Mouse (Mus musculus): ENCODE results near the gene Vmn1r192. TPM values are rescaled to one million over a fixed set of nuclear protein-coding genes. Genes with fewer than 3 reads are reported as not detected.

Vmn1r192 gene
- polyA plus RNA-seq (2015; fragmentation: Illumina TruSeq; extraction: RNeasy Lipid Tissue Mini Kit (QIAGEN cat#74804); ENCODE audit: low read depth, low replicate concordance), result not detected

GRCm38 (mm10) chr13:22191041-22191440, at the start of gene Vmn1r192:
TSS of gene Vmn1r192 (minus strand) at chr13:22191141.

GRCm38 (mm10) chr13:22223060-22223459, 32.1 kb upstream of the Vmn1r192 start, which contains the start of gene Vmn1r193:
TSS of gene Vmn1r193 (minus strand) at chr13:22223160.

GRCm38 (mm10) chr13:22183869-22184268, 7.1 kb downstream of the Vmn1r192 start, which contains the start of gene Vmn1r191:
TSS of gene Vmn1r191 (minus strand) at chr13:22183969.

Other genes with a start within 250 kb of the Vmn1r192 start
- 5.2 TPM for gene Zfp184, start 246.0 kb downstream of the Vmn1r192 start, polyA plus RNA-seq (2015; fragmentation: Illumina TruSeq; extraction: RNeasy Lipid Tissue Mini Kit (QIAGEN cat#74804); ENCODE audit: low read depth, low replicate concordance)
- not detected for gene Pom121l2, start 209.9 kb downstream of the Vmn1r192 start, polyA plus RNA-seq (2015; fragmentation: Illumina TruSeq; extraction: RNeasy Lipid Tissue Mini Kit (QIAGEN cat#74804); ENCODE audit: low read depth, low replicate concordance)
- 1.8 TPM for gene Prss16, start 181.4 kb downstream of the Vmn1r192 start, polyA plus RNA-seq (2015; fragmentation: Illumina TruSeq; extraction: RNeasy Lipid Tissue Mini Kit (QIAGEN cat#74804); ENCODE audit: low read depth, low replicate concordance)
- gene Hist1h2ah, start 155.6 kb downstream of the Vmn1r192 start, polyA plus RNA-seq (2015; fragmentation: Illumina TruSeq; extraction: RNeasy Lipid Tissue Mini Kit (QIAGEN cat#74804); ENCODE audit: low read depth, low replicate concordance), result not detected
- gene Hist1h2bk, start 155.3 kb downstream of the Vmn1r192 start, polyA plus RNA-seq (2015; fragmentation: Illumina TruSeq; extraction: RNeasy Lipid Tissue Mini Kit (QIAGEN cat#74804); ENCODE audit: low read depth, low replicate concordance), result not detected
- gene Hist1h4i, start 149.8 kb downstream of the Vmn1r192 start, polyA plus RNA-seq (2015; fragmentation: Illumina TruSeq; extraction: RNeasy Lipid Tissue Mini Kit (QIAGEN cat#74804); ENCODE audit: low read depth, low replicate concordance), result 6.2 TPM
- gene Hist1h2ag, start 148.2 kb downstream of the Vmn1r192 start, polyA plus RNA-seq (2015; fragmentation: Illumina TruSeq; extraction: RNeasy Lipid Tissue Mini Kit (QIAGEN cat#74804); ENCODE audit: low read depth, low replicate concordance), result not detected
- not detected for gene Hist1h2bj, start 147.9 kb downstream of the Vmn1r192 start, polyA plus RNA-seq (2015; fragmentation: Illumina TruSeq; extraction: RNeasy Lipid Tissue Mini Kit (QIAGEN cat#74804); ENCODE audit: low read depth, low replicate concordance)
- gene Vmn1r188, start 106.7 kb downstream of the Vmn1r192 start, polyA plus RNA-seq (2015; fragmentation: Illumina TruSeq; extraction: RNeasy Lipid Tissue Mini Kit (QIAGEN cat#74804); ENCODE audit: low read depth, low replicate concordance), result not detected
- gene Vmn1r189, start 85.3 kb downstream of the Vmn1r192 start, polyA plus RNA-seq (2015; fragmentation: Illumina TruSeq; extraction: RNeasy Lipid Tissue Mini Kit (QIAGEN cat#74804); ENCODE audit: low read depth, low replicate concordance), result not detected
- not detected for gene Vmn1r191, start 7.2 kb downstream of the Vmn1r192 start, polyA plus RNA-seq (2015; fragmentation: Illumina TruSeq; extraction: RNeasy Lipid Tissue Mini Kit (QIAGEN cat#74804); ENCODE audit: low read depth, low replicate concordance)
- not detected for gene Vmn1r193, start 32.0 kb upstream of the Vmn1r192 start, polyA plus RNA-seq (2015; fragmentation: Illumina TruSeq; extraction: RNeasy Lipid Tissue Mini Kit (QIAGEN cat#74804); ENCODE audit: low read depth, low replicate concordance)
- gene Vmn1r194, start 53.1 kb upstream of the Vmn1r192 start, polyA plus RNA-seq (2015; fragmentation: Illumina TruSeq; extraction: RNeasy Lipid Tissue Mini Kit (QIAGEN cat#74804); ENCODE audit: low read depth, low replicate concordance), result not detected
- gene Vmn1r195, start 79.4 kb upstream of the Vmn1r192 start, polyA plus RNA-seq (2015; fragmentation: Illumina TruSeq; extraction: RNeasy Lipid Tissue Mini Kit (QIAGEN cat#74804); ENCODE audit: low read depth, low replicate concordance), result not detected
- gene Vmn1r196, start 98.8 kb upstream of the Vmn1r192 start, polyA plus RNA-seq (2015; fragmentation: Illumina TruSeq; extraction: RNeasy Lipid Tissue Mini Kit (QIAGEN cat#74804); ENCODE audit: low read depth, low replicate concordance), result not detected
- not detected for gene Vmn1r197, start 133.4 kb upstream of the Vmn1r192 start, polyA plus RNA-seq (2015; fragmentation: Illumina TruSeq; extraction: RNeasy Lipid Tissue Mini Kit (QIAGEN cat#74804); ENCODE audit: low read depth, low replicate concordance)
- not detected for gene Vmn1r198, start 159.2 kb upstream of the Vmn1r192 start, polyA plus RNA-seq (2015; fragmentation: Illumina TruSeq; extraction: RNeasy Lipid Tissue Mini Kit (QIAGEN cat#74804); ENCODE audit: low read depth, low replicate concordance)
- not detected for gene Vmn1r199, start 188.7 kb upstream of the Vmn1r192 start, polyA plus RNA-seq (2015; fragmentation: Illumina TruSeq; extraction: RNeasy Lipid Tissue Mini Kit (QIAGEN cat#74804); ENCODE audit: low read depth, low replicate concordance)
- gene Vmn1r200, start 199.2 kb upstream of the Vmn1r192 start, polyA plus RNA-seq (2015; fragmentation: Illumina TruSeq; extraction: RNeasy Lipid Tissue Mini Kit (QIAGEN cat#74804); ENCODE audit: low read depth, low replicate concordance), result not detected